Mouse (Mus musculus): ENCODE results near the gene Ankrd34b. TPM values are rescaled to one million over a fixed set of nuclear protein-coding genes. Genes with fewer than 3 reads are reported as not detected.

The Ankrd34b gene
- total and polyA plus RNA-seq, 2 experiments, result not detected

GRCm38 (mm10) chr13:92438656-92439055 lies 13.0 kb downstream of the Ankrd34b start:
- WGBS, result 85% methylated on average over 10 of the region's 10 CpGs
- no peaks in the 10 kb centered on the region for H3K79me2 ChIP-seq (ENCODE audit: control insufficient read depth, insufficient read depth, low read length)
- H3K4me1 ChIP-seq (ENCODE audit: control insufficient read depth, insufficient read depth, low read length), result no peaks in the 10 kb centered on the region
- no peak for DNase-seq (ENCODE audit: extremely low read depth, low read depth, low spot score)
- H3K4me3 ChIP-seq (ENCODE audit: insufficient read depth, low read depth, low read length), result no peak overlapping the region
- TF ChIP-seq POLR2A (IDR thresholded peaks at IDR 0.05; ENCODE audit: extremely low read depth, insufficient read depth, low read length) (no peak), CTCF (IDR thresholded peaks at IDR 0.05; ENCODE audit: low read depth, low read length) (no peak)
- H3K36me3 ChIP-seq (ENCODE audit: control insufficient read depth, insufficient read depth, low read length), result no peaks in the 10 kb centered on the region
- no peak overlapping the region for H3K27ac ChIP-seq (replicated peaks; ENCODE audit: insufficient read depth, low read depth, low read length)
- H3K27me3 ChIP-seq (ENCODE audit: control insufficient read depth, insufficient read depth, low read length), result peaks cover 3% of the 10 kb centered on the region
- no peak overlapping the region for H3K9ac ChIP-seq (ENCODE audit: low read depth, low read length)

DNA sequence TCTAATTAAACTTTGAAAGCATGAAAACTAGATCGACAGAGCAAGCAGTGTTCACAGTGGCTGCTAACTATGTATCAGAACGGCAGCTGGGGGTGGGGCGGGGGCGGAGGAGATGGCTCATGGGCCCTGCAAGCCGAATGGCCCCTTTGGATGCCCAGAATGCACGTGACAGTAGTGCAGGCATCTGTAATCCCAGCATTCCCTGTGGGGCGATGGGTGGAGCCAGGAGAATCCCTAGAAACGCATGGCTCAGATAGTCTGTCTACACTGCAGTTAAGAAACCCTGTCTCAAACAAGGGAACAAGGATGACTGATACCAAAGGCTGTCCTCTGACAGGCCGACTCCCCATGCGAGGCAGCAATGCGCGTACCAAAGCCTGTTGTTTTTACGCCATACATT lies 14.6 kb downstream of the Ankrd34b start:
- Histone ChIP-seq H3K27me3 (ENCODE audit: control insufficient read depth, insufficient read depth, low read length) (peaks cover 3% of the 10 kb centered on the region), H3K36me3 (ENCODE audit: control insufficient read depth, insufficient read depth, low read length) (no peaks in the 10 kb centered on the region), H3K79me2 (ENCODE audit: control insufficient read depth, insufficient read depth, low read length) (no peaks in the 10 kb centered on the region), H3K27ac (replicated peaks; ENCODE audit: insufficient read depth, low read depth, low read length) (no peak overlapping the region), H3K9ac (ENCODE audit: low read depth, low read length) (no peak overlapping the region), H3K4me3 (ENCODE audit: insufficient read depth, low read depth, low read length) (no peak overlapping the region), H3K4me1 (ENCODE audit: control insufficient read depth, insufficient read depth, low read length) (no peaks in the 10 kb centered on the region)
- no peak for DNase-seq (ENCODE audit: extremely low read depth, low read depth, low spot score)
- no peak for TF ChIP-seq CTCF (IDR thresholded peaks at IDR 0.05; ENCODE audit: low read depth, low read length)
- WGBS, result 72% methylated on average over 13 of the region's 13 CpGs

GRCm38 (mm10) chr13:92446872-92447271 lies 21.2 kb downstream of the Ankrd34b start:
- DNase-seq (ENCODE audit: extremely low read depth, low read depth, low spot score), result no peak
- H3K27me3 ChIP-seq (ENCODE audit: control insufficient read depth, insufficient read depth, low read length), result no peaks in the 10 kb centered on the region
- no peak overlapping the region for H3K4me3 ChIP-seq (ENCODE audit: insufficient read depth, low read depth, low read length)
- H3K4me1 ChIP-seq (ENCODE audit: control insufficient read depth, insufficient read depth, low read length), result no peaks in the 10 kb centered on the region
- TF ChIP-seq POLR2A (IDR thresholded peaks at IDR 0.05; ENCODE audit: extremely low read depth, insufficient read depth, low read length) (no peak), CTCF (IDR thresholded peaks at IDR 0.05; ENCODE audit: low read depth, low read length) (no peak)
- no peaks in the 10 kb centered on the region for H3K36me3 ChIP-seq (ENCODE audit: control insufficient read depth, insufficient read depth, low read length)
- H3K27ac ChIP-seq (replicated peaks; ENCODE audit: insufficient read depth, low read depth, low read length), result no peak overlapping the region
- WGBS, result 94% methylated on average over 7 of the region's 7 CpGs
- no peak overlapping the region for H3K9ac ChIP-seq (ENCODE audit: low read depth, low read length)
- H3K79me2 ChIP-seq (ENCODE audit: control insufficient read depth, insufficient read depth, low read length), result no peaks in the 10 kb centered on the region

DNA sequence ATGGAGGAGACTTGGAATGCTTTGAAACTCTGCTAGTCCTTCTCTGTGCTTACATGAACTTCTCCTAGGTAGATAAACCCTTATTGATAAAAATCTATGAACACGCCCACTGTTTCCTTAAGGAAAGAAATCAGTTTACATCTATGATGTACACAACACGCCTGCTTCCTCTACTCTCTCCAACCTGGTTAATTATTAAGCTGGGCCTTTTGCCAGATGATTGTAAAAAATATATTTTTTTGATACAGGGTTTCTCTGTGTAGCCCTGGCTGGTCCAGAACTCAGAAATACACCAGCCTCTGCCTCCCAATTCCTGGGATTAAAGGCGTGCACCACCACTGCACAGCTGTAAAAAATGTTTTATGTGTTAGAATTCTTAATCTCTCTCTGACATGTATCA lies 39.0 kb downstream of the Ankrd34b start:
- WGBS, result 67% methylated on average over 3 of the region's 3 CpGs
- no peak overlapping the region for H3K27ac ChIP-seq (replicated peaks; ENCODE audit: insufficient read depth, low read depth, low read length)
- H3K4me3 ChIP-seq (ENCODE audit: insufficient read depth, low read depth, low read length), result no peak overlapping the region
- H3K36me3 ChIP-seq (ENCODE audit: control insufficient read depth, insufficient read depth, low read length), result 0 out of 2 replicates have a peak, but pooled peaks cover 2% of the 10 kb centered on the region
- peak; percentile 25 for DNase-seq (ENCODE audit: extremely low read depth, low read depth, low spot score)
- TF ChIP-seq CTCF (IDR thresholded peaks at IDR 0.05; ENCODE audit: low read depth, low read length), result no peak
- TF ChIP-seq POLR2A (IDR thresholded peaks at IDR 0.05; ENCODE audit: extremely low read depth, insufficient read depth, low read length), result no peak
- no peak overlapping the region for H3K9ac ChIP-seq (ENCODE audit: low read depth, low read length)
- H3K4me1 ChIP-seq (ENCODE audit: control insufficient read depth, insufficient read depth, low read length), result peaks cover 9% of the 10 kb centered on the region; the same call in 1 of the 2 replicates
- no peaks in the 10 kb centered on the region for H3K79me2 ChIP-seq (ENCODE audit: control insufficient read depth, insufficient read depth, low read length)
- H3K27me3 ChIP-seq (ENCODE audit: control insufficient read depth, insufficient read depth, low read length), result no peaks in the 10 kb centered on the region

DNA sequence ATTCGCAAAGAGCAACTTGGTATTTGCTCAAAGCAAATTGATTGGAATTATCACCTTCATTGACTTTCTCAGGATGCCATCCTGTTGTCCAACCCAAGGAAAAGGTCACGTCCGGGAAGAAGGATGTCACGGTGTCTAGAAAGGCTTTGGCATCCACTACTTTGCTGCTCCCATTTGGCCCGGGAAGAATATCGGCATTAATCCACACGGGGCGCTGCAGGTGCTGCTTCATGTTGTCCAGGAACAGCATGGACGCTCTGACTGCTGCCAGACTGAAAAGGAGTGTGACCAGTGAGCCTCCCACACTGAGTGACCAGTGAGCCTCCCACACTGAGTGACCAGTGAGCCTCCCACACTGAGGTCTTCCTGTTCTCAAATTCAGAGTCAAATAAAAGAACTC lies 42.2 kb downstream of the Ankrd34b start:
- H3K4me3 ChIP-seq (ENCODE audit: insufficient read depth, low read depth, low read length), result no peak overlapping the region
- peaks cover 13% of the 10 kb centered on the region; the same call in 1 of the 2 replicates for H3K4me1 ChIP-seq (ENCODE audit: control insufficient read depth, insufficient read depth, low read length)
- H3K27me3 ChIP-seq (ENCODE audit: control insufficient read depth, insufficient read depth, low read length), result no peaks in the 10 kb centered on the region
- H3K27ac ChIP-seq (replicated peaks; ENCODE audit: insufficient read depth, low read depth, low read length), result no peak overlapping the region
- no peak overlapping the region for H3K9ac ChIP-seq (ENCODE audit: low read depth, low read length)
- DNase-seq (ENCODE audit: extremely low read depth, low read depth, low spot score), result no peak
- 81% methylated on average over 9 of the region's 9 CpGs for WGBS
- H3K79me2 ChIP-seq (ENCODE audit: control insufficient read depth, insufficient read depth, low read length), result no peaks in the 10 kb centered on the region
- no peak for TF ChIP-seq POLR2A (IDR thresholded peaks at IDR 0.05; ENCODE audit: extremely low read depth, insufficient read depth, low read length)
- TF ChIP-seq CTCF (IDR thresholded peaks at IDR 0.05; ENCODE audit: low read depth, low read length), result no peak
- H3K36me3 ChIP-seq (ENCODE audit: control insufficient read depth, insufficient read depth, low read length), result 0 out of 2 replicates have a peak, but pooled peaks cover 2% of the 10 kb centered on the region

- Histone ChIP-seq H3K36me3 (ENCODE audit: control insufficient read depth, insufficient read depth, low read length) (peaks cover 2% of the 10 kb centered on the region; the same call in 1 of the 2 replicates), H3K4me1 (ENCODE audit: control insufficient read depth, insufficient read depth, low read length) (peaks cover 13% of the 10 kb centered on the region; the same call in 1 of the 2 replicates), H3K27ac (replicated peaks; ENCODE audit: insufficient read depth, low read depth, low read length) (peak overlapping the region; percentile 52), H3K4me3 (ENCODE audit: insufficient read depth, low read depth, low read length) (no peak overlapping the region), H3K27me3 (ENCODE audit: control insufficient read depth, insufficient read depth, low read length) (no peaks in the 10 kb centered on the region), H3K9ac (ENCODE audit: low read depth, low read length) (no peak overlapping the region), H3K79me2 (ENCODE audit: control insufficient read depth, insufficient read depth, low read length) (no peaks in the 10 kb centered on the region)
- DNase-seq (ENCODE audit: extremely low read depth, low read depth, low spot score), result peak; percentile 83
- WGBS, result 35% methylated on average over 2 of the region's 2 CpGs
- no peak for TF ChIP-seq CTCF (IDR thresholded peaks at IDR 0.05; ENCODE audit: low read depth, low read length)
- no peak for TF ChIP-seq POLR2A (IDR thresholded peaks at IDR 0.05; ENCODE audit: extremely low read depth, insufficient read depth, low read length)
Observed at GRCm38 (mm10) chr13:92469381-92469780, 43.7 kb downstream of the Ankrd34b start.
